Mouse (Mus musculus): ENCODE results near the gene B430305J03Rik. TPM values are rescaled to one million over a fixed set of nuclear protein-coding genes. Genes with fewer than 3 reads are reported as not detected.

B430305J03Rik gene
- polyA plus RNA-seq, 1 experiment: 0.58 TPM

GRCm38 (mm10) chr3:61344031-61344430 is 21.7 kb downstream of the B430305J03Rik start:
- H3K4me1 ChIP-seq (replicated peaks; ENCODE audit: control insufficient read depth, insufficient read depth, low read length): no peaks in the 10 kb centered on the region
- no peak for TF ChIP-seq POLR2A (IDR thresholded peaks at IDR 0.05; ENCODE audit: control insufficient read depth, extremely low read depth, insufficient read depth, low read length, poor library complexity)
- DNase-seq: no peak
- H3K36me3 ChIP-seq (ENCODE audit: control insufficient read depth, insufficient read depth, low read length): no peaks in the 10 kb centered on the region
- WGBS: 89% methylated on average over 7 of the region's 7 CpGs
- no peaks in the 10 kb centered on the region for H3K27me3 ChIP-seq (ENCODE audit: control insufficient read depth, insufficient read depth, low read length)
- no peak overlapping the region for H3K4me3 ChIP-seq (ENCODE audit: control insufficient read depth, insufficient read depth, low read length)
- H3K27ac ChIP-seq (ENCODE audit: control insufficient read depth, insufficient read depth, low read length): no peak overlapping the region

- TF ChIP-seq CTCF (IDR thresholded peaks at IDR 0.05; ENCODE audit: borderline replicate concordance, control insufficient read depth, extremely low read depth, insufficient read depth, low read length, poor library complexity): no peak
- no peak for TF ChIP-seq POLR2A (IDR thresholded peaks at IDR 0.05; ENCODE audit: control insufficient read depth, extremely low read depth, insufficient read depth, low read length, poor library complexity)
- WGBS: 94% methylated on average over 5 of the region's 5 CpGs
- Histone ChIP-seq H3K36me3 (ENCODE audit: control insufficient read depth, insufficient read depth, low read length) (no peaks in the 10 kb centered on the region), H3K4me3 (ENCODE audit: control insufficient read depth, insufficient read depth, low read length) (no peak overlapping the region), H3K4me1 (replicated peaks; ENCODE audit: control insufficient read depth, insufficient read depth, low read length) (no peaks in the 10 kb centered on the region), H3K27ac (ENCODE audit: control insufficient read depth, insufficient read depth, low read length) (no peak overlapping the region), H3K27me3 (ENCODE audit: control insufficient read depth, insufficient read depth, low read length) (no peaks in the 10 kb centered on the region)
- DNase-seq: no peak
Observed at GRCm38 (mm10) chr3:61340321-61340720, 25.4 kb downstream of the B430305J03Rik start.

DNA sequence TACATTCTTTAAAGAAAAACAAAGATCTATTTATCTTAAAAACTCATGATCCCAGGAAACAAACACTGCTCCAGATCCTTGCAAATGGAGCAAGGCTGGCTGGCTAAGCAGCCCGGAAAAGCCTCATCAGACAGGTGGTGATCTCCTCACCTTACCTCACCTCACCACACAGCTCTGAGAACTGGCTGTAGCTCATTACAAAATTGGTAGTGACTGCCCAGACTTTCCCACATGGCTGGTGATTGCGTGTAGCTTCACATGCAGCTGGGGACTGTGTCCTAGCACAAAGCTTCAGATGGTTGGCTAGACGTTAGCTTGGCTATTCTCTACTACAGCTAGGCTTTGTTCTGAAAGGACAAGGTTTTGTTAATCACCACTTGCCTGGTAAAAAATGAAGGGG is 28.5 kb downstream of the B430305J03Rik start:
- no peak for DNase-seq
- 87% methylated on average over 3 of the region's 3 CpGs for WGBS
- no peak for TF ChIP-seq POLR2A (IDR thresholded peaks at IDR 0.05; ENCODE audit: control insufficient read depth, extremely low read depth, insufficient read depth, low read length, poor library complexity)
- no peak for TF ChIP-seq CTCF (IDR thresholded peaks at IDR 0.05; ENCODE audit: borderline replicate concordance, control insufficient read depth, extremely low read depth, insufficient read depth, low read length, poor library complexity)

GRCm38 (mm10) chr3:61336205-61336604 is 29.5 kb downstream of the B430305J03Rik start:
- Histone ChIP-seq H3K27ac (ENCODE audit: control insufficient read depth, insufficient read depth, low read length) (no peak overlapping the region), H3K27me3 (ENCODE audit: control insufficient read depth, insufficient read depth, low read length) (no peaks in the 10 kb centered on the region), H3K4me3 (ENCODE audit: control insufficient read depth, insufficient read depth, low read length) (no peak overlapping the region), H3K36me3 (ENCODE audit: control insufficient read depth, insufficient read depth, low read length) (no peaks in the 10 kb centered on the region), H3K4me1 (replicated peaks; ENCODE audit: control insufficient read depth, insufficient read depth, low read length) (no peaks in the 10 kb centered on the region)
- no peak for TF ChIP-seq POLR2A (IDR thresholded peaks at IDR 0.05; ENCODE audit: control insufficient read depth, extremely low read depth, insufficient read depth, low read length, poor library complexity)
- no peak for TF ChIP-seq CTCF (IDR thresholded peaks at IDR 0.05; ENCODE audit: borderline replicate concordance, control insufficient read depth, extremely low read depth, insufficient read depth, low read length, poor library complexity)
- 74% methylated on average over 2 of the region's 2 CpGs for WGBS
- no peak for DNase-seq

More for the DNA sequence above, 28.5 kb downstream of the B430305J03Rik start:
- no peaks in the 10 kb centered on the region for H3K4me1 ChIP-seq (replicated peaks; ENCODE audit: control insufficient read depth, insufficient read depth, low read length)
- H3K27ac ChIP-seq (ENCODE audit: control insufficient read depth, insufficient read depth, low read length): no peak overlapping the region
- no peak overlapping the region for H3K4me3 ChIP-seq (ENCODE audit: control insufficient read depth, insufficient read depth, low read length)
- no peaks in the 10 kb centered on the region for H3K27me3 ChIP-seq (ENCODE audit: control insufficient read depth, insufficient read depth, low read length)
- no peaks in the 10 kb centered on the region for H3K36me3 ChIP-seq (ENCODE audit: control insufficient read depth, insufficient read depth, low read length)

DNA sequence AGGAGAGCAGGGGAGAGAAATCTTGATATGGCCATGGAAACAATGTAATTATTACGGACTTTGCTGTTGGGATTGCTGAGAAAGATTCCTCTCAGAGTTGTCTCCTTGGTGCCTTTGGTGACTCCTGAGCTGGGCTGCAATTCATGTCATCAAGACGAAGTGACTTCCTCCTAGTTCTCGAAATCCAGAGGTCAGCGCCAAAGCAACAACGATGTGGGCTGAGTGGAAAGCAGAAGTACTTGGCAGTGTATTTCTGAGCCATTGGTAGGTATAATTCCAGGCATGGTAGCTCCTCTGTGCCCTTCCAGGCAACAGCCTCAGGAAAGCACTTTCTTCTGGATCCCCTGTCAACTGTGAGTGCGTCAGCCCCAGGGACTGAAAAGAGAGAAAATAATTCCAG is 44.1 kb downstream of the B430305J03Rik start:
- TF ChIP-seq CTCF (IDR thresholded peaks at IDR 0.05; ENCODE audit: borderline replicate concordance, control insufficient read depth, extremely low read depth, insufficient read depth, low read length, poor library complexity): no peak
- Histone ChIP-seq H3K27me3 (ENCODE audit: control insufficient read depth, insufficient read depth, low read length) (no peaks in the 10 kb centered on the region), H3K4me3 (ENCODE audit: control insufficient read depth, insufficient read depth, low read length) (no peak overlapping the region), H3K27ac (ENCODE audit: control insufficient read depth, insufficient read depth, low read length) (no peak overlapping the region), H3K4me1 (replicated peaks; ENCODE audit: control insufficient read depth, insufficient read depth, low read length) (no peaks in the 10 kb centered on the region), H3K36me3 (ENCODE audit: control insufficient read depth, insufficient read depth, low read length) (no peaks in the 10 kb centered on the region)
- 37% methylated on average over 6 of the region's 6 CpGs for WGBS
- DNase-seq: no peak

DNA sequence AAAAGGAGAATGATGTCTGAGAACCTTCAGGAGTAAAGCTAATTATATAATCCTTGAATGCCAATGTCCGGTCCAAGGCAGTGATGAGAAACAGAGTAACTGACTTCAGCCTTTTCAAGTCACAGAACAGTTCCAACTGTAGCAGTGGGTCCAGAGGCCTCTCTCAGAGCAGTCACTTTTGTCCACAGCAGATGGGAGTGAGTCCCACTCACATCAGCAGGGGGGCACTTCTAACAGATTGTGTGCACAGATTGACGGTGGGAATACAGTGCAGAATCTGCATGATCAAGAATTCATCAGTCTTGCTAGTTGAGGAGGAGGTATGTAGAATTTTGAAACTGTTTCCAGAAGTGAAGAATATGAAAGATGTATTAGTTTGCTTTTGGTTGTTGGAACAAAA is 45.7 kb downstream of the B430305J03Rik start:
- Histone ChIP-seq H3K27ac (ENCODE audit: control insufficient read depth, insufficient read depth, low read length) (no peak overlapping the region), H3K36me3 (ENCODE audit: control insufficient read depth, insufficient read depth, low read length) (no peaks in the 10 kb centered on the region), H3K4me3 (ENCODE audit: control insufficient read depth, insufficient read depth, low read length) (no peak overlapping the region), H3K4me1 (replicated peaks; ENCODE audit: control insufficient read depth, insufficient read depth, low read length) (no peaks in the 10 kb centered on the region), H3K27me3 (ENCODE audit: control insufficient read depth, insufficient read depth, low read length) (no peaks in the 10 kb centered on the region)
- TF ChIP-seq POLR2A (IDR thresholded peaks at IDR 0.05; ENCODE audit: control insufficient read depth, extremely low read depth, insufficient read depth, low read length, poor library complexity) (no peak), CTCF (IDR thresholded peaks at IDR 0.05; ENCODE audit: borderline replicate concordance, control insufficient read depth, extremely low read depth, insufficient read depth, low read length, poor library complexity) (no peak)
- DNase-seq: no peak
- 98% methylated on average over 2 of the region's 2 CpGs for WGBS

- Histone ChIP-seq H3K27me3 (ENCODE audit: control insufficient read depth, insufficient read depth, low read length) (no peaks in the 10 kb centered on the region), H3K4me1 (replicated peaks; ENCODE audit: control insufficient read depth, insufficient read depth, low read length) (no peaks in the 10 kb centered on the region), H3K4me3 (ENCODE audit: control insufficient read depth, insufficient read depth, low read length) (no peak overlapping the region), H3K27ac (ENCODE audit: control insufficient read depth, insufficient read depth, low read length) (no peak overlapping the region), H3K36me3 (ENCODE audit: control insufficient read depth, insufficient read depth, low read length) (no peaks in the 10 kb centered on the region)
- no peak for TF ChIP-seq CTCF (IDR thresholded peaks at IDR 0.05; ENCODE audit: borderline replicate concordance, control insufficient read depth, extremely low read depth, insufficient read depth, low read length, poor library complexity)
- TF ChIP-seq POLR2A (IDR thresholded peaks at IDR 0.05; ENCODE audit: control insufficient read depth, extremely low read depth, insufficient read depth, low read length, poor library complexity): no peak
- 89% methylated on average over 2 of the region's 2 CpGs for WGBS
- DNase-seq: no peak
Observed at GRCm38 (mm10) chr3:61315002-61315401, 50.7 kb downstream of the B430305J03Rik start.

Other genes starting within 250 kb of the B430305J03Rik start
- gene Rap2b, start 4.3 kb downstream of the B430305J03Rik start, polyA plus RNA-seq (2012; rRNA removed): 11.1 and 12.7 TPM in 2 replicates

Data from thymus, adult 2 months (tissue).